Mouse (Mus musculus): ENCODE results near the gene Kcnt2. TPM values are rescaled to one million over a fixed set of nuclear protein-coding genes. Genes with fewer than 3 reads are reported as not detected.

Gene Kcnt2
- total and polyA plus RNA-seq, 3 experiments = not detected

DNA sequence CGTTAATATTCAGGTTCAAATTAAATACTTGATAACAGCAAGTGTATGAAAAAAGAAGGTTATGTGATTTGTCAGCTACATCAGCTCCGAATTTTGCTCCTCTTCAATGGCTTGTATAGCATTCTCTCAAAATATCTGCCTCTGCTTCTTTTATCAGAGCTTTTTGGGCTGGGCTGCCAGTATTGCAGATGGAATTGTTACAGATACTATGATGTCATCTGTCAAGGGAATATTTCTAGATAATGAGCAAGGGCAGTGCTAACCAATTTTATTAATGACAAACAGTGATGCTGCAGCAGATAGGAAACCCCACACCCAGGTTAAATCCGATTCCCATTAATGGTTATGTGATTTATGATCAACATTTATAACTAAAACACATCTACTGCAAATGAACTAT, 87.7 kb downstream of the Kcnt2 start:
- dilution Hi-C loops (cut with MboI; ENCODE audit: extremely low pct_ligation_motif_present, extremely low pct_unique_long_range_greater_than_20kb, low sequenced_read_pairs) = no loop called here
- in situ Hi-C loops (cut with MboI; ENCODE audit: low pct_ligation_motif_present, low pct_unique_long_range_greater_than_20kb, low sequenced_read_pairs) = no loop called here
- DNase-seq (ENCODE audit: extremely low read depth) = no peak
- H3K9ac ChIP-seq (ENCODE audit: insufficient read depth, low read depth) = no peak overlapping the region
- no peak overlapping the region for H3K27ac ChIP-seq (ENCODE audit: insufficient read depth, low read depth)
- no peak overlapping the region for H3K4me3 ChIP-seq (replicated peaks in 1 of 3; ENCODE audit: low read depth in 2 of 3, low read length in 2 of 3, poor library complexity in 1 of 3)
- no peaks in the 10 kb centered on the region for H3K36me3 ChIP-seq (replicated peaks in 1 of 2; ENCODE audit: control insufficient read depth in 1 of 2, insufficient read depth in 1 of 2, low read length in 1 of 2)
- no peaks in the 10 kb centered on the region for H3K79me2 ChIP-seq (replicated peaks; ENCODE audit: control insufficient read depth, extremely low read depth, insufficient read depth, poor library complexity, severe bottlenecking)
- H3K9me3 ChIP-seq (replicated peaks; ENCODE audit: low read length) = no peaks in the 10 kb centered on the region
- no peaks in the 10 kb centered on the region for H3K27me3 ChIP-seq (replicated peaks)
- H3K4me1 ChIP-seq (ENCODE audit: control insufficient read depth in 1 of 2, insufficient read depth in 2 of 2) = no peaks in the 10 kb centered on the region
- TF ChIP-seq MEF2A (IDR thresholded peaks at IDR 0.05; ENCODE audit: borderline replicate concordance, low read depth, low read length) = no peak
- TF ChIP-seq ZKSCAN1 (IDR thresholded peaks at IDR 0.05; ENCODE audit: borderline replicate concordance, low read depth, low read length) = no peak
- no peak for TF ChIP-seq CHD1 (IDR thresholded peaks at IDR 0.05; ENCODE audit: low read depth, low read length)
- no peak for TF ChIP-seq USF1 (IDR thresholded peaks at IDR 0.05; ENCODE audit: low read depth, low read length)
- no peak for TF ChIP-seq IRF4 (IDR thresholded peaks at IDR 0.05; ENCODE audit: low read depth, low read length)
- no peak for TF ChIP-seq EP300 (IDR thresholded peaks at IDR 0.05; ENCODE audit: low read length)
- no peak for TF ChIP-seq JUN (IDR thresholded peaks at IDR 0.05; ENCODE audit: insufficient read depth, low read depth, low read length)
- TF ChIP-seq HCFC1 (IDR thresholded peaks at IDR 0.05; ENCODE audit: low read depth, low read length) = no peak
- no peak for TF ChIP-seq CTCF (conservative IDR thresholded peaks at IDR 0.05 in 1 of 2, IDR thresholded peaks at IDR 0.05 in 1 of 2; ENCODE audit: low read depth in 2 of 2, low read length in 2 of 2)
- no peak for TF ChIP-seq JUND (conservative IDR thresholded peaks at IDR 0.05; ENCODE audit: low read depth, low read length)
- no peak for TF ChIP-seq RCOR1 (conservative IDR thresholded peaks at IDR 0.05; ENCODE audit: low read depth, low read length)
- TF ChIP-seq ELF1 (IDR thresholded peaks at IDR 0.05; ENCODE audit: low read depth, low read length) = no peak
- no peak for TF ChIP-seq UBTF (IDR thresholded peaks at IDR 0.05; ENCODE audit: low read depth, low read length)
- TF ChIP-seq ZMIZ1 (IDR thresholded peaks at IDR 0.05; ENCODE audit: low read depth, low read length) = no peak
- TF ChIP-seq USF2 (conservative IDR thresholded peaks at IDR 0.05; ENCODE audit: low read depth, low read length) = no peak
- TF ChIP-seq SIN3A (IDR thresholded peaks at IDR 0.05; ENCODE audit: low read length) = no peak
- no peak for TF ChIP-seq RAD21 (IDR thresholded peaks at IDR 0.05; ENCODE audit: low read depth, low read length)
- no peak for TF ChIP-seq ZC3H11A (IDR thresholded peaks at IDR 0.05; ENCODE audit: low read depth, low read length)
- no peak for TF ChIP-seq NRF1 (IDR thresholded peaks at IDR 0.05; ENCODE audit: low read depth, low read length)
- no peak for TF ChIP-seq BHLHE40 (IDR thresholded peaks at IDR 0.05; ENCODE audit: low read depth, low read length)
- H3K4me2 ChIP-seq (ENCODE audit: insufficient read depth, low read depth, poor library complexity, severe bottlenecking) = no peak overlapping the region

DNA sequence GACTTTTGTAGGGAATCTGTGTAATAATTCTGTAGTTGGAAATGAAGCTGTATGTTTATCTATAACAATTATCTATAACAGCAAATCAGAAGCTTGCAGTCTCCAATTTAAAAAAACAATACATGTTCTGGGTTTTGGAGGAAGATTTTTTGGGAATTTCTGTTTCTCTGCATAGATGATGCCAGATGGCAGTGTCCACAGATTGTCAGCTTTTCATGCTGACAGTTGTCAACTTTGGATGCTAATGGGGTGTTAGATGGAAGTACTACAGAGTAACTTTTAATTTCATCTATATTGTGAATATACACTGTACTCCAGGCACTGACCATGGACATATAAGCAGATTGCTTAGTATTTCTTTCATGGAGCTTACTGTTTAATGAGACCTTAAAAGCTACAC, 92.5 kb downstream of the Kcnt2 start:
- Histone ChIP-seq H3K9me3 (replicated peaks; ENCODE audit: low read length) (no peaks in the 10 kb centered on the region), H3K4me3 (replicated peaks in 1 of 3; ENCODE audit: low read depth in 2 of 3, low read length in 2 of 3, poor library complexity in 1 of 3) (no peak overlapping the region), H3K9ac (ENCODE audit: insufficient read depth, low read depth) (no peak overlapping the region), H3K4me1 (ENCODE audit: control insufficient read depth in 1 of 2, insufficient read depth in 2 of 2) (no peaks in the 10 kb centered on the region), H3K4me2 (ENCODE audit: insufficient read depth, low read depth, poor library complexity, severe bottlenecking) (no peak overlapping the region), H3K27me3 (replicated peaks) (no peaks in the 10 kb centered on the region), H3K79me2 (replicated peaks; ENCODE audit: control insufficient read depth, extremely low read depth, insufficient read depth, poor library complexity, severe bottlenecking) (no peaks in the 10 kb centered on the region), H3K27ac (ENCODE audit: insufficient read depth, low read depth) (no peak overlapping the region), H3K36me3 (replicated peaks in 1 of 2; ENCODE audit: control insufficient read depth in 1 of 2, insufficient read depth in 1 of 2, low read length in 1 of 2) (no peaks in the 10 kb centered on the region)
- no peak for TF ChIP-seq MEF2A (IDR thresholded peaks at IDR 0.05; ENCODE audit: borderline replicate concordance, low read depth, low read length)
- TF ChIP-seq CHD2 (IDR thresholded peaks at IDR 0.05; ENCODE audit: low read length) = no peak
- no peak for TF ChIP-seq KAT2A (IDR thresholded peaks at IDR 0.05; ENCODE audit: insufficient replicate concordance, low read length)
- TF ChIP-seq E2F4 (IDR thresholded peaks at IDR 0.05; ENCODE audit: insufficient replicate concordance, low read depth, low read length) = no peak
- TF ChIP-seq TCF12 (IDR thresholded peaks at IDR 0.05; ENCODE audit: low read depth, low read length) = no peak
- TF ChIP-seq NELFE (IDR thresholded peaks at IDR 0.05; ENCODE audit: low read depth, low read length) = no peak
- no peak for TF ChIP-seq MAFK (IDR thresholded peaks at IDR 0.05; ENCODE audit: insufficient replicate concordance, low read length)
- TF ChIP-seq PAX5 (IDR thresholded peaks at IDR 0.05; ENCODE audit: low read length) = no peak
- TF ChIP-seq POLR2A (IDR thresholded peaks at IDR 0.05; ENCODE audit: low read depth, low read length) = no peak
- no peak for TF ChIP-seq CHD1 (IDR thresholded peaks at IDR 0.05; ENCODE audit: low read depth, low read length)
- no peak for TF ChIP-seq NRF1 (IDR thresholded peaks at IDR 0.05; ENCODE audit: low read depth, low read length)
- no peak for TF ChIP-seq MYC (IDR thresholded peaks at IDR 0.05; ENCODE audit: low read depth, low read length)
- in situ Hi-C loops (cut with MboI; ENCODE audit: low pct_ligation_motif_present, low pct_unique_long_range_greater_than_20kb, low sequenced_read_pairs) (no loop called here), dilution Hi-C loops (cut with MboI; ENCODE audit: extremely low pct_ligation_motif_present, extremely low pct_unique_long_range_greater_than_20kb, low sequenced_read_pairs) (no loop called here)
- no peak for DNase-seq (ENCODE audit: extremely low read depth)

Data from CH12.LX (cell line).